Mouse (Mus musculus): ENCODE data around the gene Bcl11a. TPM values are rescaled to one million over a fixed set of nuclear protein-coding genes. Genes with fewer than 3 reads are reported as not detected.

The Bcl11a gene
- polyA plus RNA-seq, 1 experiment from 2014 or later, result 95.4 TPM

DNA sequence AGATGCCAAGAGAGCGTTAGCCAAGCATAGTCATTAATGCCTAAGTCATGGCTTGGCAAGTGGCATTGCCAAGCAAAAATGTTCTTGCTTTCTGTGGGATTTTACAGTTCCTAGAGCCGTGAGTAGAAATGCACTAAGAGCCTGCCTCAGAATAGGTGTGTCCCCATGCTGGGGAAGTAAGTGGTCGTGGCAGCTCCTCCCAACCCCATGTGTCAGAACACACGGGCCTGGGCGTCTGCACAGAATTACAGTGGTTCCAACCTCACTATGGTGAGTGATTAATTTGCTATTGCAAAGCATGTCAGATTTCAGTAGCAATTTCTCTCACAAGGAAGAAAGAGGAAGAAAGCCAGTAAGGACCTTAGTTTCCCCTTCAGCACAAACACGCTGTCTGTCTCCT, 33.9 kb downstream of the Bcl11a start:
- no peak for ATAC-seq (replicated peaks; ENCODE audit: low FRiP score)
- Histone ChIP-seq H3K9ac (ENCODE audit: low read depth, low read length) (no peak overlapping the region), H3K4me3 (ENCODE audit: low read depth, low read length) (no peak overlapping the region), H3K27ac (ENCODE audit: low read depth, low read length) (no peak overlapping the region), H3K4me1 (replicated peaks; ENCODE audit: control insufficient read depth, insufficient read depth, low read length) (peaks cover 48% of the 10 kb centered on the region), H3K9me3 (ENCODE audit: control insufficient read depth, low read length) (no peaks in the 10 kb centered on the region), H3K27me3 (replicated peaks; ENCODE audit: control insufficient read depth, insufficient read depth, low read length) (no peaks in the 10 kb centered on the region), H3K4me2 (no peak overlapping the region), H3K36me3 (ENCODE audit: control insufficient read depth, insufficient read depth, low read length) (peaks cover 6% of the 10 kb centered on the region; the same call in 1 of the 2 replicates)
- DNase-seq (ENCODE audit: low spot score), result no peak
- WGBS, result 62% methylated on average over 6 of the region's 6 CpGs

DNA sequence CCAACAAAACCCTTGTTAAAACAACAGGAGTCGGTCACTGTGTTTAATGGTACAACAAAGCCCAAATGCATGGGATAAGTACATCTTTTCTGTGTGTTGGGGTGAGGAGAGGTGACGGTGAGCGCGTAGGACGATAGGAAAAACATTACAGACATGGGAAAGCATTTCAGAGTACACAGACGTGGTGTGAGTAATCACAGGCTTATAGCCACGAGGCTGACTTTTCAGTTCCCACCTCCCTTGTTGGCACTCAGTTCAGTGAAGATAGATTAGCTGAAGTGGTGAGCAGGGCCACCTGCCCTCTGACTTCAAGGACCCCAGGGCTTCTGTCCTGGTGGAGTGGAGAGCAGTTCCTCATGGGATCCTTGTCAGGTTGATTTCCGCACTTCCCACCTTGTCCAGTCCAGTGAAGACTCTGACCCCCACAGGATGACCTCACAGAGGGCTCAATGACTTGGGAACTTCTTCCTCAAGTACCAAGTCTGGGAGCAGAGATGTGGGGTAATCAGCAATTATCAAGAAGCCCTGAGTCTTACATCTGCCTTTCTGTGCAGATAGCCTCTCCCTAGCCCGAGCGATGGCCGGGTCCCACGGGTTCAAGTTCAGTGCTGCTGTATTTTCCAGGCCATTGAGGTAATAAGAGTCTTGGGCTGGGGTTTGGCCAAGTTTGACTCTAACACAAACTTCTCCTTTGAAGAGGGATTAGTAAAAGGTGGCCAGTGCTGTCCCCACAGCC, 37.3 kb downstream of the Bcl11a start:
- Histone ChIP-seq H3K9ac (ENCODE audit: low read depth, low read length) (no peak overlapping the region), H3K27me3 (replicated peaks; ENCODE audit: control insufficient read depth, insufficient read depth, low read length) (no peaks in the 10 kb centered on the region), H3K4me2 (no peak overlapping the region), H3K4me1 (replicated peaks; ENCODE audit: control insufficient read depth, insufficient read depth, low read length) (peaks cover 29% of the 10 kb centered on the region), H3K27ac (ENCODE audit: low read depth, low read length) (peak overlapping the region; percentile 62), H3K9me3 (ENCODE audit: control insufficient read depth, low read length) (no peaks in the 10 kb centered on the region), H3K4me3 (ENCODE audit: low read depth, low read length) (no peak overlapping the region), H3K36me3 (ENCODE audit: control insufficient read depth, insufficient read depth, low read length) (peaks cover 13% of the 10 kb centered on the region; the same call in 1 of the 2 replicates)
- DNase-seq (ENCODE audit: low spot score), result no peak
- peak; percentile 18; the same call in 1 of the 2 replicates for ATAC-seq (replicated peaks; ENCODE audit: low FRiP score)
- WGBS, result 72% methylated on average over 12 of the region's 12 CpGs

DNA sequence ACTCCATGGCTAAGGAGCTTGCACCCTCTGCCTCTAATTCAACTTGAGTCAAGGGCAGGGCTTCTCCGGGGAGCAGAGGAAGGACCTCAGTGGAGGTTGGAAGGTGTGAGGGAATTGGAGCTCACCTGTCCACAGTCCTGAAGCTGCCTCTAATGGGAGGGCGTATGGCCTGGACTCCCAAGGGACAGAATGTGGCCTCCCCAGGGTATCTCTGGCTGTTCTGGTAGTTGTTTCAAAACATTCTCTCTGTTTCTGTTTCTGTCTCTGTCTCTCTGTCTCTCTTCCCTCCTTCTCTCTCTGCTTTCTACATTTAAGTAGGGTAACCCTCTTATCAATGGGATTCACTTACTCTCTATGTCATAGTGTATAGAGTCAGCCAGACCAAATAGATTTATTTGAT, 38.2 kb downstream of the Bcl11a start:
- H3K4me3 ChIP-seq (ENCODE audit: low read depth, low read length), result no peak overlapping the region
- 85% methylated on average over 2 of the region's 2 CpGs for WGBS
- H3K27me3 ChIP-seq (replicated peaks; ENCODE audit: control insufficient read depth, insufficient read depth, low read length), result no peaks in the 10 kb centered on the region
- no peak overlapping the region for H3K4me2 ChIP-seq
- ATAC-seq (replicated peaks; ENCODE audit: low FRiP score) (no peak), DNase-seq (ENCODE audit: low spot score) (no peak)
- H3K27ac ChIP-seq (ENCODE audit: low read depth, low read length), result no peak overlapping the region
- H3K9me3 ChIP-seq (ENCODE audit: control insufficient read depth, low read length), result no peaks in the 10 kb centered on the region
- no peak overlapping the region for H3K9ac ChIP-seq (ENCODE audit: low read depth, low read length)
- peaks cover 30% of the 10 kb centered on the region for H3K4me1 ChIP-seq (replicated peaks; ENCODE audit: control insufficient read depth, insufficient read depth, low read length)
- peaks cover 13% of the 10 kb centered on the region; the same call in 1 of the 2 replicates for H3K36me3 ChIP-seq (ENCODE audit: control insufficient read depth, insufficient read depth, low read length)

DNA sequence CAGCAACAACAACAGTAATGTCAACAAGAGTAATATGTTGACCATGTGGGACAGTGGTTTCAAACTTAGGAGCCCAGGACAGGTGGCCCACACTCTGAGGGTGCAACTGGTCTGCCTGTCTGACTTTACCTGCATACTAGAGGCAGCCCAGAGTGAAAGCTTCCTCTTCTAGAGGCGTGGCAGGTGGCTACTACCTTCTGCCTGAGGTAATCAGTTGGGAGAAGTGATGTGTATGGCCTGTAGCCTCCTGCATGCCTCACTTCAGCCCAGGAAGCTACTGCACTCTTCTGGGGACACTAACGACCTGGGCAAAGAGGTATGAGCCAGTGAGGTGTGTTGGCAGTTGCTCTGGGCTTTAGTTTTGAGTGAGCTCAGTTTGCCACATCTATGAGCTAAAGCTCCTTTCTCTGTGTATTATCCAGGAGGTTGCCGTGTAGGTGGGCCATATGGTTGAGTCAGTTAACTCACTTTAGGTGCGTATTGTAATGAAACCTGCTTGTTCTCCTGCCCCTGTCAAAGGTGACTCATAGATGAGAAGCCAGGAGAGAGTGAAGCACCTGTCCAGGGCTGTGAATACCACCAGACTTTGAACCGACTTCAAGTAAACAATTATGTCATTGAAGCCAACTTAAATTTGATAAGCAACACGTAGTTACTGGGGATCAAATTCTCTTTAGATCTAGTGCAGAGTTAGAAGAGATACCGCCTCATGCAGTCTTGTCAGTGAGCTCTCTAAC, 38.9 kb downstream of the Bcl11a start:
- 79% methylated on average over 7 of the region's 7 CpGs for WGBS
- peaks cover 11% of the 10 kb centered on the region; the same call in 1 of the 2 replicates for H3K36me3 ChIP-seq (ENCODE audit: control insufficient read depth, insufficient read depth, low read length)
- peaks cover 31% of the 10 kb centered on the region for H3K4me1 ChIP-seq (replicated peaks; ENCODE audit: control insufficient read depth, insufficient read depth, low read length)
- ATAC-seq (replicated peaks; ENCODE audit: low FRiP score), result no peak
- H3K27ac ChIP-seq (ENCODE audit: low read depth, low read length), result no peak overlapping the region
- H3K4me3 ChIP-seq (ENCODE audit: low read depth, low read length), result no peak overlapping the region
- H3K4me2 ChIP-seq, result no peak overlapping the region
- no peak overlapping the region for H3K9ac ChIP-seq (ENCODE audit: low read depth, low read length)
- no peaks in the 10 kb centered on the region for H3K9me3 ChIP-seq (ENCODE audit: control insufficient read depth, low read length)
- H3K27me3 ChIP-seq (replicated peaks; ENCODE audit: control insufficient read depth, insufficient read depth, low read length), result no peaks in the 10 kb centered on the region
- no peak for DNase-seq (ENCODE audit: low spot score)

DNA sequence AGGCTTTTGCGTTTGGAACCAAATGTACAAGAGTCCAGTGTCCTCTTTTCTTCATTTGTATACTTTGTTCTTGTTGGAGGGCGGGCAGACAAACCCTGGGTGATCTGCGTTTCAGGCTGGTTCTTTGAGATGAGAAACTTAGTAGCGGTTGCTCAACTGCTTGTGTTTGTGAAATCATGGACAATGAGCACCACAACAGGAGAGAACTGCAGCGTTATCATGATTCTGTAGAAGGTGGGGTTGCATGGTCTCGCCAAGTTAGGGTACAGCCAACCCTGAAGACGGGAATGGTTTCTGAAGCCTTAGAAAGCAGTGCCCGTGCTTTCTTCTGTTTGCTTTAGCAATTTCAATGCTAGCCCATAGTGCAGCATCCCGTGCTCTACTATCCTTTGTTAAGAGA, 43.3 kb downstream of the Bcl11a start:
- WGBS, result 85% methylated on average over 9 of the region's 9 CpGs
- no peak overlapping the region for H3K9ac ChIP-seq (ENCODE audit: low read depth, low read length)
- H3K4me2 ChIP-seq, result no peak overlapping the region
- ATAC-seq (replicated peaks; ENCODE audit: low FRiP score) (no peak), DNase-seq (ENCODE audit: low spot score) (no peak)
- no peaks in the 10 kb centered on the region for H3K9me3 ChIP-seq (ENCODE audit: control insufficient read depth, low read length)
- no peaks in the 10 kb centered on the region for H3K27me3 ChIP-seq (replicated peaks; ENCODE audit: control insufficient read depth, insufficient read depth, low read length)
- no peak overlapping the region for H3K4me3 ChIP-seq (ENCODE audit: low read depth, low read length)
- no peak overlapping the region for H3K27ac ChIP-seq (ENCODE audit: low read depth, low read length)
- peaks cover 10% of the 10 kb centered on the region; the same call in 1 of the 2 replicates for H3K36me3 ChIP-seq (ENCODE audit: control insufficient read depth, insufficient read depth, low read length)
- peaks cover 43% of the 10 kb centered on the region for H3K4me1 ChIP-seq (replicated peaks; ENCODE audit: control insufficient read depth, insufficient read depth, low read length)

DNA sequence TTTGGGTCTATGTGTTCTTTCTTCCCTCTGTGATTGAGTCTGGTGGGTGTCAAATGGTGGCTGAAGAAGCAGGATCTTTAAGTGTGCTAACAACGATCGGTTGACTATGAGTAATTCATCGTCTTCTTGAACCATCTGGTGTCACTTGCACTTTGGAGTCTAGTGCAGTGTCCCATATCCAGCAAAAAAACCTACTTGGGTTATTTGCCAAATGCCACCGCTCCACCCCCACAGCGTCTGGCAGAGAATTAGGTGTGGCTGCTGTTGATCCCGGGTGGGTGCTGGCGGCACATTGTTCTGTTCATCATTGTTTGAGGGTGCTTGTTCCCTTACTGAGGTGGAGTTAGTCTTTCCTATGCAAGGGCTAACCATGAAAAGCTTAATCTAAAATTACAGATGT, 45.0 kb downstream of the Bcl11a start:
- H3K9ac ChIP-seq (ENCODE audit: low read depth, low read length), result no peak overlapping the region
- DNase-seq (ENCODE audit: low spot score) (no peak), ATAC-seq (replicated peaks; ENCODE audit: low FRiP score) (no peak)
- WGBS, result 82% methylated on average over 7 of the region's 7 CpGs
- H3K27me3 ChIP-seq (replicated peaks; ENCODE audit: control insufficient read depth, insufficient read depth, low read length), result no peaks in the 10 kb centered on the region
- no peaks in the 10 kb centered on the region for H3K9me3 ChIP-seq (ENCODE audit: control insufficient read depth, low read length)
- no peak overlapping the region for H3K4me3 ChIP-seq (ENCODE audit: low read depth, low read length)
- H3K36me3 ChIP-seq (ENCODE audit: control insufficient read depth, insufficient read depth, low read length), result peaks cover 4% of the 10 kb centered on the region; the same call in 1 of the 2 replicates
- peaks cover 61% of the 10 kb centered on the region for H3K4me1 ChIP-seq (replicated peaks; ENCODE audit: control insufficient read depth, insufficient read depth, low read length)
- H3K4me2 ChIP-seq, result no peak overlapping the region
- peak overlapping the region; percentile 17; the same call in 1 of the 2 replicates for H3K27ac ChIP-seq (ENCODE audit: low read depth, low read length)

DNA sequence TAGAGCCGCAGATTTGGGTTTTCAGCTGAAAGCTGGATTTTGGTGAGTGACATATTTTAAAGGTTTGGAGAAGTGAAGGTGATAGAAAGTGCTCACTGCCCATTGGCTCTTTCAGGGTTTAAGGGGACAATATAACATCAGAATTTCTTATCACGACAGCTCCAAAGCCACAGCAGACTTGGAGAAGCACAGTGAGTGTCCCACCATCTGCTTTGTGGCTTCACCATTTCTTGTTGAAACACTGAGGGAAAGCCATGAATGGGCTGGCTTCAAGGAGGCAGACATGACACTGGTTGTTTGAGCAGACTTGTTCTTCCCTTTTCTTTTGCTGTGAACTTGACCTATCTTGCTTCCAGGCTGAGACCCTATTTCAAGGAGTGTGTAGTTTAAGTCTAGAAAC, 46.1 kb downstream of the Bcl11a start:
- no peak overlapping the region for H3K9ac ChIP-seq (ENCODE audit: low read depth, low read length)
- 0 out of 2 replicates have a peak, but pooled peaks cover 3% of the 10 kb centered on the region for H3K36me3 ChIP-seq (ENCODE audit: control insufficient read depth, insufficient read depth, low read length)
- peak overlapping the region; percentile 13; the same call in 1 of the 2 replicates for H3K27ac ChIP-seq (ENCODE audit: low read depth, low read length)
- H3K4me3 ChIP-seq (ENCODE audit: low read depth, low read length), result no peak overlapping the region
- no peaks in the 10 kb centered on the region for H3K9me3 ChIP-seq (ENCODE audit: control insufficient read depth, low read length)
- peaks cover 68% of the 10 kb centered on the region for H3K4me1 ChIP-seq (replicated peaks; ENCODE audit: control insufficient read depth, insufficient read depth, low read length)
- ATAC-seq (replicated peaks; ENCODE audit: low FRiP score), result no peak
- H3K27me3 ChIP-seq (replicated peaks; ENCODE audit: control insufficient read depth, insufficient read depth, low read length), result no peaks in the 10 kb centered on the region
- no peak overlapping the region for H3K4me2 ChIP-seq
- 61% methylated on average over 2 of the region's 2 CpGs for WGBS
- no peak for DNase-seq (ENCODE audit: low spot score)

DNA sequence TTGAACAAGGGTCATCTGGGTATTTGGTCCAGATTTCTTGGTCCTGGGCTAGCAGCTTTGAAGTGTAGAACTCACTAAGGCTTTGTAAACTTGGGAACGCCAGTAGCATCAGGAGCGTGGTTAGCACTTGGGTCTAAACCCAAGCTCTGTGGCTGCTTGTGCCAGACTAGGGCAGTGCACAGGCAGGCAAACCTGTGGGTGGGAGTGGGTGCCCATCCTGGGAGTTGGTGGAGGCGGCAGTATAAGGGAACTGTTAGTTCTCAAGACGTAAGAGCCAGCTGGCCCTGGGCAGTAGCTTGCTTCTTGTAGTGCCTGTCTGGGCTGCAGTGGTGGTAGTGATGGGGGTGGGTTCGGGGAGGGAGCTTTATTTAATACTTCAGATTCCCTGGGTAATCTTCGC, 47.2 kb downstream of the Bcl11a start:
- peak overlapping the region; percentile 43 for H3K27ac ChIP-seq (ENCODE audit: low read depth, low read length)
- no peak for DNase-seq (ENCODE audit: low spot score)
- H3K4me2 ChIP-seq, result no peak overlapping the region
- no peak overlapping the region for H3K4me3 ChIP-seq (ENCODE audit: low read depth, low read length)
- H3K4me1 ChIP-seq (replicated peaks; ENCODE audit: control insufficient read depth, insufficient read depth, low read length), result peaks cover 79% of the 10 kb centered on the region
- no peaks in the 10 kb centered on the region for H3K36me3 ChIP-seq (ENCODE audit: control insufficient read depth, insufficient read depth, low read length)
- ATAC-seq (replicated peaks; ENCODE audit: low FRiP score), result no peak
- 84% methylated on average over 6 of the region's 6 CpGs for WGBS
- H3K27me3 ChIP-seq (replicated peaks; ENCODE audit: control insufficient read depth, insufficient read depth, low read length), result no peaks in the 10 kb centered on the region
- H3K9me3 ChIP-seq (ENCODE audit: control insufficient read depth, low read length), result no peaks in the 10 kb centered on the region
- H3K9ac ChIP-seq (ENCODE audit: low read depth, low read length), result no peak overlapping the region

Data from liver, embryonic 11.5 days (tissue).